Mouse (Mus musculus) kidney, adult 2 months (tissue): ENCODE data around the gene Cd109. TPM values are rescaled to one million over a fixed set of nuclear protein-coding genes. Genes with fewer than 3 reads are reported as not detected.

Experiments used
- DNase-seq: peaks from one replicate; pipeline ENCODE4 v3.0.0; 2021
- H3K27ac ChIP-seq: fragments of 200-500 bp; 2 replicates; pipeline ENCODE4 v1.5.1; 2012; ENCODE audit warnings: low read depth, low read length, control low read depth, inconsistent platforms; ENCODE audit not compliant: insufficient read depth
- H3K27me3 ChIP-seq: fragments of 200-500 bp; replicated peaks from 2 replicates; pipeline ENCODE4 v1.6.1; 2012; ENCODE audit warnings: mild to moderate bottlenecking, moderate library complexity, low read length, inconsistent platforms; ENCODE audit not compliant: control insufficient read depth, insufficient read depth
- H3K36me3 ChIP-seq: fragments of 200-500 bp; 2 replicates; pipeline ENCODE4 v1.6.1; 2012; ENCODE audit warnings: mild to moderate bottlenecking, moderate library complexity, low read length, inconsistent platforms; ENCODE audit not compliant: control insufficient read depth, insufficient read depth
- H3K4me1 ChIP-seq: fragments of 200-500 bp; 2 replicates; pipeline ENCODE4 v1.6.1; 2011; ENCODE audit warnings: low read length; ENCODE audit not compliant: control insufficient read depth, insufficient read depth
- H3K4me3 ChIP-seq: fragments of 200-500 bp; 2 replicates; pipeline ENCODE4 v1.5.1; 2011; ENCODE audit warnings: mild to moderate bottlenecking, low read depth, low read length, control low read depth; ENCODE audit not compliant: insufficient read depth
- CTCF ChIP-seq: fragments of 200-500 bp; conservative IDR thresholded peaks from 2 replicates; pipeline ENCODE4 v1.5.1; 2011; ENCODE audit warnings: low read depth, mild to moderate bottlenecking, control low read depth, low read length, moderate library complexity, mixed read lengths; ENCODE audit not compliant: insufficient read depth, insufficient read length
- POLR2A ChIP-seq: fragments of 200-500 bp; IDR thresholded peaks from one replicate; pipeline ENCODE4 v1.6.1; 2011; ENCODE audit warnings: low read depth, low read length, control low read depth
- WGBS: fragments of 180-500 bp; shearing (Covaris S2); methylation state at CpG from one replicate; pipeline ENCODE4 v1.1.7; 2018; 5-methylcytosine and 5-hydroxymethylcytosine counted together
- polyA plus RNA-seq: library from polyadenylated mRNA; depleted of rRNA; stranded (reverse); fragments of >200 nt; gene quantifications from 2 replicates; pipeline ENCODE4 v1.2.3, GENCODE M21; 2012

Cd109 gene
- polyA plus RNA-seq, 1 experiment = 0.30 TPM

GRCm38 (mm10) chr9:78588411-78589033 lies 26.8 kb upstream of the Cd109 start:
- no peaks in the 10 kb centered on the region for H3K36me3 ChIP-seq
- TF ChIP-seq POLR2A (no peak), CTCF (no peak)
- H3K4me3 ChIP-seq = no peak overlapping the region
- H3K27me3 ChIP-seq = no peaks in the 10 kb centered on the region
- no peaks in the 10 kb centered on the region; the same call in 1 of the 2 replicates for H3K4me1 ChIP-seq
- 0 out of 2 replicates have a peak overlapping the region, but pooled peaks have one; percentile 2 for H3K27ac ChIP-seq
- WGBS = 40% methylated on average over 10 of the region's 10 CpGs
- no peak for DNase-seq

GRCm38 (mm10) chr9:78590471-78590870 lies 24.9 kb upstream of the Cd109 start:
- 90% methylated on average over 2 of the region's 2 CpGs for WGBS
- DNase-seq = no peak

DNA sequence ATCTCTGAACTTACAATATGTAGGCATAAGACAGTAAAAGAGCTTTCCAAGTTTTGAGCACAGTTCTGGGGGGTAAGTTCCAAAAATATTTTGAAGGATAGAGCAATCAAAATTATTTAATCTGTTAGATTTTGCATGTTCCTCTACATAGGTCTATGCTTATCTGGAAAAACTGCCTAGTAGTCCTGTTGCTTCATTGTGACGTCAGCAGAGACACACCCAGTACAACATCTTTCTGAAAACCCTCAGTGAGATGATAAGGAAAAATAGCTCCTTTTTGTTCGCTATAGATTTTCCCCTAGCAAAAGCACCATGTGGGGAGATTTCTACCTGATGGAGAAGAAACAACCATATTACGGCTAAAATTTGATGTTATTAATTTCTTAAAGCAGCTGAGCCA lies 20.1 kb upstream of the Cd109 start:
- DNase-seq = no peak
- 88% methylated on average over 3 of the region's 3 CpGs for WGBS

More at GRCm38 (mm10) chr9:78590471-78590870, 24.9 kb upstream of the Cd109 start:
- no peaks in the 10 kb centered on the region; the same call in 1 of the 2 replicates for H3K4me1 ChIP-seq
- no peak overlapping the region for H3K27ac ChIP-seq
- TF ChIP-seq POLR2A (no peak), CTCF (no peak)
- H3K27me3 ChIP-seq = no peaks in the 10 kb centered on the region
- no peak overlapping the region for H3K4me3 ChIP-seq
- H3K36me3 ChIP-seq = no peaks in the 10 kb centered on the region

GRCm38 (mm10) chr9:78595769-78596555 lies 19.4 kb upstream of the Cd109 start:
- TF ChIP-seq POLR2A (no peak), CTCF (no peak)
- Histone ChIP-seq H3K36me3 (no peaks in the 10 kb centered on the region), H3K27ac (no peak overlapping the region), H3K4me3 (no peak overlapping the region), H3K4me1 (no peaks in the 10 kb centered on the region), H3K27me3 (no peaks in the 10 kb centered on the region)
- WGBS = 86% methylated on average over 18 of the region's 18 CpGs
- no peak for DNase-seq

More for the DNA sequence above, 20.1 kb upstream of the Cd109 start:
- H3K27me3 ChIP-seq = no peaks in the 10 kb centered on the region
- H3K27ac ChIP-seq = no peak overlapping the region
- TF ChIP-seq CTCF (no peak), POLR2A (no peak)
- H3K4me3 ChIP-seq = no peak overlapping the region
- H3K36me3 ChIP-seq = no peaks in the 10 kb centered on the region
- H3K4me1 ChIP-seq = no peaks in the 10 kb centered on the region

GRCm38 (mm10) chr9:78596834-78597233 lies 18.5 kb upstream of the Cd109 start:
- DNase-seq = peak; percentile 49
- H3K4me3 ChIP-seq = no peak overlapping the region
- no peaks in the 10 kb centered on the region for H3K36me3 ChIP-seq
- no peaks in the 10 kb centered on the region for H3K4me1 ChIP-seq
- TF ChIP-seq CTCF (peak; percentile 78), POLR2A (no peak)
- WGBS = 6% methylated on average over 5 of the region's 5 CpGs
- H3K27me3 ChIP-seq = no peaks in the 10 kb centered on the region
- no peak overlapping the region for H3K27ac ChIP-seq

DNA sequence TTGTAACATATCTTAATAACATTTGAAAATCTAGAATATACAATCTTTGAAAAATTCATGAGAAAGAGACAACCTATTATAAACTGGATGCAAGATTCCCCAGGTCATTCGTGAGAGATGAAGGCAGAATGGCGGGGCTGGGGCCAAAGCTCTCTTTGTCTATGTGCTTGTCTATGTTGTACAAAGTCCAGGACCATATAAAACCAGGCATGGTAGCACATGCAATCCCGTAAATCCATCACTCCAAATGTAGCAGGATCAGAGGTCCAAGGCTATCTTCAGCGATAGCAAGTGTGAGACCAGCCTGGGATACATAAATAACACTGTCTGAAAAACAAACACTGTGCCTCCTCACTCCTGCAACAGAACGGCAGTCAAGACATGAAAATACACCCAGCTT lies 15.4 kb upstream of the Cd109 start:
- DNase-seq = no peak
- 64% methylated on average over 5 of the region's 5 CpGs for WGBS
- no peaks in the 10 kb centered on the region for H3K36me3 ChIP-seq
- H3K4me3 ChIP-seq = no peak overlapping the region
- no peak for TF ChIP-seq POLR2A
- no peak for TF ChIP-seq CTCF
- H3K27ac ChIP-seq = no peak overlapping the region
- H3K4me1 ChIP-seq = no peaks in the 10 kb centered on the region
- no peaks in the 10 kb centered on the region for H3K27me3 ChIP-seq

- no peak overlapping the region for H3K27ac ChIP-seq
- H3K36me3 ChIP-seq = no peaks in the 10 kb centered on the region
- peak; percentile 10 for DNase-seq
- H3K4me3 ChIP-seq = no peak overlapping the region
- no peaks in the 10 kb centered on the region for H3K27me3 ChIP-seq
- 48% methylated on average over 4 of the region's 4 CpGs for WGBS
- TF ChIP-seq CTCF = peak; percentile 43; the same call in 1 of the 2 replicates
- TF ChIP-seq POLR2A = no peak
- no peaks in the 10 kb centered on the region for H3K4me1 ChIP-seq
Observed at GRCm38 (mm10) chr9:78601046-78601730, 14.2 kb upstream of the Cd109 start.
